Mouse (Mus musculus) cortical plate, adult 2 months (tissue): ENCODE data around the gene Mdc1.

ENCODE experiments used
- CTCF ChIP-seq: fragments of 200-500 bp; IDR thresholded peaks from 2 replicates; pipeline ENCODE4 v1.5.1; 2011; ENCODE audit warnings: mild to moderate bottlenecking, control low read depth, low read length; ENCODE audit not compliant: insufficient read depth; ENCODE audit errors: extremely low read depth
- POLR2A ChIP-seq: fragments of 200-500 bp; IDR thresholded peaks from 2 replicates; pipeline ENCODE4 v1.6.1; 2011; ENCODE audit warnings: mild to moderate bottlenecking, low read length, control low read depth; ENCODE audit not compliant: insufficient read depth; ENCODE audit errors: extremely low read depth

DNA sequence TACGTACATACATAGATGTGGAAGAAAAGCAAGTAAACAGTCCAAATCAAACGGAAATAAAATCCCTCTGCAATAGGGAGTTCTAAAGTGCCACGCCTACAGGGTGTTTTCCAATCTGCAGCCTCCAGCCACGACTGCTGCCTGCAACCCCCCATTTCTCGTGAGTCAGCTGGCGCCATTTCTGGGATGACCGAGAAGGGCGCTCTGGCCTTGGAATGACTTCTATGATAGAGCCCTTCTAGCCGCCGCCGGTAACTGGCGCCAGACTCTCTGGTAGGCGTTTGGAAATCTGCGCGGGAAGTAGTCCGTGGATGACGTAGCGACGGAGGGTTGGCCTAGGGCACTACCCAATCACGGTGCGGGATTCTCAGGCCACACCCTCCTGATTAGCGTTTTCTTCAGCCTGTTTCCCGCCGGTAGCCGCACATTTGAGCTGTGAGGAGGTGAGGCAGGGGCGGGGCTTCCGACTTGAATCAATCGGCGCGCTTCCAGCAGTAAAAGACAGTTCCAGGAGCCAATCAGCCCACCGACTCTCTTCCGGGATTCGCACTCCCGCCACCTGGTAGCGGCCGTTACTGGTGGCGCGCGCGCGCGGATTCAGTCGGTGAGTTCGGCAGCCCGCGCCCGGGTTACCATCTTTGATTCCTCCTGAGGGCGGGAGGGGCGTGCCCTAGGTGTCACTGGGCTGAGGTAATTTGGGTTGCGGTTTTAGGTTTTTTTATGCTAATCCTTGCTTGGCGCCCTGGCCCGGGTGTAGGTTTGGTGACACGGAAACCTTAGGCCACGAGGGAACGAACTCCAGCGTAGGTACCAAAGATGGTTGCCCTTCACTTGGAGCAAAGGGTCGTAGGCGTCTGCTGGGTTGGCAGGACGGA, at the start of gene Mdc1:
- no peak for TF ChIP-seq CTCF
- peak; percentile 77 for TF ChIP-seq POLR2A
